8 mouse cellular contexts compared by ENCODE assay signal in genomic region chr19:5040862-5041523, GRCm38 (mm10). TPM values are rescaled to one million over a fixed set of nuclear protein-coding genes. Genes with fewer than 3 reads are reported as not detected.
A peak's percentile ranks its signal among the peaks of the same experiment; 100 is the strongest.
DNase-seq lines count a peak whose midpoint lies in the region; ATAC-seq lines count a peak whose summit lies in the region.

Brms1 (plus strand) TSS chr19:5041354.

- H3K27ac ChIP-seq in embryonic facial prominence, embryonic 10.5 days (replicated peaks) = peak within 1 kb of the TSS; percentile 81
- peak within 1 kb of the TSS; percentile 59; the same call in 1 of the 2 replicates for H3K27ac ChIP-seq in midbrain, embryonic 11.5 days (ENCODE audit: low read depth, low read length)

- peak; percentile 96 for DNase-seq in adrenal gland, postnatal 14 days
- DNase-seq in embryonic facial prominence, embryonic 10.5 days (ENCODE audit: low spot score) = peak; percentile 94
- peak; percentile 92 for DNase-seq in kidney, adult 11 months
- peak; percentile 94 for DNase-seq in left cerebral cortex, postnatal 4 days
- DNase-seq in midbrain, embryonic 11.5 days (ENCODE audit: low spot score, missing footprints) = peak; percentile 99
- DNase-seq in right cerebral cortex, postnatal 4 days = peak; percentile 88
- peak; percentile 94 for DNase-seq in yolk sac, embryonic 10.5 days (ENCODE audit: low spot score)

- WGBS in embryonic facial prominence, embryonic 10.5 days = 9% methylated on average over 40 of the region's 40 CpGs
- 9% methylated on average over 40 of the region's 40 CpGs for WGBS in midbrain, embryonic 11.5 days

- H3K4me2 ChIP-seq in midbrain, embryonic 11.5 days = peak within 1 kb of the TSS; percentile 99

- peak within 1 kb of the TSS; percentile 85 for H3K9ac ChIP-seq in midbrain, embryonic 11.5 days (ENCODE audit: low read length)

- peaks cover 31% of the 10 kb centered on the region for H3K36me3 ChIP-seq in embryonic facial prominence, embryonic 10.5 days (replicated peaks)
- H3K36me3 ChIP-seq in midbrain, embryonic 11.5 days (ENCODE audit: control insufficient read depth, insufficient read depth, low read length) = no peaks in the 10 kb centered on the region

- peaks cover 45% of the 10 kb centered on the region for H3K4me1 ChIP-seq in embryonic facial prominence, embryonic 10.5 days
- peaks cover 26% of the 10 kb centered on the region for H3K4me1 ChIP-seq in midbrain, embryonic 11.5 days (ENCODE audit: control insufficient read depth, insufficient read depth, low read length)

- peak within 1 kb of the TSS; percentile 95 for H3K4me3 ChIP-seq in embryonic facial prominence, embryonic 10.5 days
- peak within 1 kb of the TSS; percentile 92 for H3K4me3 ChIP-seq in midbrain, embryonic 11.5 days (ENCODE audit: low read depth, low read length)

- peaks cover 7% of the 10 kb centered on the region; the same call in 1 of the 2 replicates for H3K27me3 ChIP-seq in embryonic facial prominence, embryonic 10.5 days (replicated peaks; ENCODE audit: low read depth, poor library complexity, severe bottlenecking)
- H3K27me3 ChIP-seq in midbrain, embryonic 11.5 days (ENCODE audit: control insufficient read depth, insufficient read depth, low read length) = no peaks in the 10 kb centered on the region

- H3K9me3 ChIP-seq in embryonic facial prominence, embryonic 10.5 days = no peaks in the 10 kb centered on the region
- no peaks in the 10 kb centered on the region for H3K9me3 ChIP-seq in midbrain, embryonic 11.5 days (ENCODE audit: control insufficient read depth, low read length)

- intact Hi-C loops in left cerebral cortex, postnatal 4 days (cut with DNase I) = no loop called here

- ATAC-seq in granulocyte monocyte progenitor cell, adult 5-6 weeks (replicated peaks; ENCODE audit: poor library complexity, severe bottlenecking) = peak; percentile 83
- ATAC-seq in midbrain, embryonic 11.5 days (ENCODE audit: low FRiP score) = peak; percentile 80

RNA-seq across cellular contexts. Expression of gene Brms1, which starts in this region (rescaled TPM):
- 23.9 and 26.3 TPM in 2 replicates for total RNA-seq in adrenal gland, postnatal 14 days (2021)
- 72.6 and 82.4 TPM in 2 replicates for polyA plus RNA-seq in embryonic facial prominence, embryonic 10.5 days (2016; fragmentation: Nextera tagmentation; extraction: Ambion mirVana)
- 32.0 and 35.7 TPM in 2 replicates for total RNA-seq in granulocyte monocyte progenitor cell, adult 5-6 weeks (2014; fragmentation: Nextera tagmentation)
- 33.6 and 43.3 TPM in 2 replicates for total RNA-seq in granulocyte monocyte progenitor cell, adult 5-6 weeks (2017)
- 10 to 100 TPM; 14.5 to 15.5 TPM for total RNA-seq in left cerebral cortex, postnatal 4 days (2021)
- polyA plus RNA-seq in midbrain, embryonic 11.5 days (2014; fragmentation: Nextera tagmentation; extraction: Ambion mirVana) = 66.1 and 68.4 TPM in 2 replicates

Comparison
In these comparisons a context has a peak if more than half of its experiments do, and no peak if none do; other contexts are left out.
1. Peak in every context shown above with its lines: DNase-seq, ATAC-seq, H3K4me3 ChIP-seq and H3K27ac ChIP-seq.